Mouse (Mus musculus) regulatory T cell (primary cell): ENCODE results near the gene Olfr671.
"Not testable (repeated sequence)": the region's sequence is repeated elsewhere in the genome, so short reads cannot be mapped to it uniquely, and the experiment has no call there.

Experiments
- in situ Hi-C: fragments of 300-600 bp; cut with MboI, MseI; formaldehyde crosslinking; loops from one replicate; pipeline ENCODE4 v1.15.1; 2025; ENCODE audit warnings: high pct_unique_total_duplicates

Olfr671 gene

DNA sequence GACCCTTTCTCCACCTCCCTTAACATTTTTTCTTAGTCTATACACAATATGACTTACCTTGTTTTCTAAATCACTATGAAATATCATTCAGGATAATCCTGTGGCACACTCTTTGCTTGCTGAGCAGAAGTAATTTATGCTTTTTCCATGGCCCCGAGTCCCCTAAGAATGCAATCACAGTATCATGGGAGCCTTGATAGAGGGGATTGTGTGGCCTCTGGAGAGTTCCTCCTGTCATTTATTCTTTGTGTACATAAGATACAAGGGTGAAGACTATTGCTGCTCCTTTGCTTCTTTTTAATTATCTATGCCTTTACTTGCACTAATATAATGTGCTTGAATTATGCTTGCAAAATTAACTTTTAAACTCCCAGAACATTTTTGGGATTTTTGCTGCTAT is at the start of gene Olfr671:
Gene Olfr671 (minus strand): TSS at position 101 of the 400 bp plus-strand sequence.
- in situ Hi-C loops: no loop called here

DNA sequence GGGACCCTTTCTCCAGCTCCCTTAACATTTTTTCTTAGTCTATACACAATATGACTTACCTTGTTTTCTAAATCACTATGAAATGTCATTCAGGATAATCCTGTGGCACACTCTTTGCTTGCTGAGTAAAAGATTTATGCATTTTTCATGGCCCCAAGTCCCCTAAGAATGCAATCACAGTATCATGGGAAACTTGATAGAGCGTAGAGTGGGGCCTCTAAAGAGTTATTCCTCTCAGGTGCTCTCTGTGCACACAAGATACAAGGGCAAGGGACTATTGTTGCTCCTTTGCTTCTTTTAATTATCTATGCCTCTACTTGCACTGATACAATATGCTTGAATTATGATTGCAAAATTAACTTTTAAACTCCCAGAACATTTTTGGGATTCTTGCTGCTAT is 49.4 kb upstream of the Olfr671 start, which contains the start of gene Olfr675:
Gene Olfr675 (minus strand): TSS at position 101 of the 400 bp plus-strand sequence.
- in situ Hi-C loops: no loop called here

DNA sequence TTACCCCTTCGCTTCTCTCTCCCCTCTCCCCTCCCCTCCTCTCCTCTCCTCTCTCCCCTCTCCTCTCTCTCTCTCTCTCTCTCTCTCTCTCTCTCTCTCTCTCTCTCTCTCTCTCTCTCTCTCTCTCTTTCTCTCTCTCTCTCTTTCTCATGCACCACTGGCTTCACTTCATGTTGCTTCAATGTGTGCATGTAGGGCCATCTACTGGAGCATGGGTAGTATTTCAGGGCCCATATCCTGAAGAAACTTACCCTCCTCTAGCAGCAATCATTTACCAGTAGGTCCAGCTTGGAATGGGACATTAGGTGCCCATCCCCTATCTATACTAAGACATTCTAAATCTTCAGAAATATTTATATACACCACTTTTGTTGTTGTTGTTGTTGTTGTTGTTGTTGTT is 43.6 kb upstream of the Olfr671 start:
- in situ Hi-C loops: no loop called here

DNA sequence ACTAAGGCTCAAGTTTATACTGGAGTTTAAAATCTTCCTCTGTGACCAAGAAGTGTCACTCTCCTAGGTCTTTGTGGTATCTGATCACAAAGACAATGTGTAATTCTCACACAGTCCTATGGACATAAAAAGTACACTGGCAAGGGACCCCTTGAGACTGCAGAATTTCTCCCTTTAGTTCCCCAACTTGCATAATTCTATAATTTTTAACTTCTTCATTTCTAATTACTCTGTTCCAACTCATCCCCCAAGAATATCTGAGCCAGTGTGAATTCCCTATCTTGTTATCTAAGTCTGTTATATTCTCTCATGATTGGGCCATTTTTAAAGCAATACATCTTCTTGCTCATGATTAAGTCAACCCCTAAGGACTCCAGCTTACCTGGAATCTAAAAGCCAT is 23.0 kb upstream of the Olfr671 start, which contains the start of gene Olfr672:
Gene Olfr672 (minus strand): TSS at position 101 of the 400 bp plus-strand sequence.
- in situ Hi-C loops: no loop called here

DNA sequence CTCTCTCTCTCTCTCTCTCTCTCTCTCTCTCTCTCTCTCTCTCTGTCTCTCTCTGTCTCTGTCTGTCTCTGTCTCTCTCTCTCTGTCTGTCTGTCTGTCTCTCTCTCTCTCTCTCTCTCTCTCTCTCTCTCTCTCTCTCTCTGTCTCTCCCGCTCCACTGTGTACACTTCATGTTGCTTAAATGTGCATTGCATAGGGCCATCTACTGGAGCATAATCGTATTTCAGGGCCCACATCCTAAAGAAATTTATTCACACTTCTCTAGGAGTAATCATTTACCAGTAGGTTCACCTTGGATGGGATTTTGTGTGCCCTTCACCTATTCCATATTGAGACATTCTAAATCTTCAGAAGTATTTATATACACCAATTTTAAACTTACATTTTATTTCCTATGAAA is 6.4 kb downstream of the Olfr671 start:
- in situ Hi-C loops: not testable (repeated sequence)

DNA sequence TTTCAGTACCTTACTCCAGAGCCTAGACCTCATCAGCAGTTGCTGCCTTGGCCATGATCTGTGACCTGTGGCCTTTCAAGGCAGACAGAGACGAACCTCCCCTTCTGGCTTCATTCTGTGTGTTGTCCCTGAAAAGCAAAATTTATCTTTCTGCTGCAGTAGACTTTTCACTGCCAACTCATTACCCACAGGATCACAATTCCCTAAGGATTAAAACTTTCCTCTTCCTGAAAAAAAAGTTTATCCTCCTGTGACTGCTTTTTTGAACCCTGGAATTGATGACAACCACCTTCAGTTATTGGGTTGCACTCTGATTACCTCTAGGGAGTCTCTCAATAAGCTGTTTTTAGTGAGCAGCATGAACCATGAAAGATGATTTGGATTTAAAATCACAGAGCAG is 16.4 kb downstream of the Olfr671 start, which contains the start of gene Olfr670:
Gene Olfr670 (minus strand): TSS at position 101 of the 400 bp plus-strand sequence.
- in situ Hi-C loops: no loop called here

DNA sequence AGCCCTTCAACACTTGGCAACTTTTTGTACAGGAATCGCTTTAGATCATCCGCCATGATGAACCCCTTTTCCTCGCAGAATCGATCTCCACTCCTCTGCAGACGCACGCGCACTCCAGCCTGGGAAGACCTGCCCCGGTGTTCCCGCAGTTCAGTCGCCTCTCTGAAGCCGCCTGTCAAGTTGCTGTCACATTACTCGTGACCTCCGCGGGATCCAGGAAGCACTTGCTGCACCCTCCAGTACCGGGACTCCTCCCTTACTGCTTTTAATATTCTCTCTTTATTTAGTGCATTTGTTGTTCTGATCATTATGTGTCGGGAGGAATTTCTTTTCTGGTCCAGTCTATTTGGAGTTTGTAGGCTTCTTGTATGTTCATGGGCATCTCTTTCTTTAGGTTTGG is 28.7 kb downstream of the Olfr671 start:
- in situ Hi-C loops: not testable (repeated sequence)

DNA sequence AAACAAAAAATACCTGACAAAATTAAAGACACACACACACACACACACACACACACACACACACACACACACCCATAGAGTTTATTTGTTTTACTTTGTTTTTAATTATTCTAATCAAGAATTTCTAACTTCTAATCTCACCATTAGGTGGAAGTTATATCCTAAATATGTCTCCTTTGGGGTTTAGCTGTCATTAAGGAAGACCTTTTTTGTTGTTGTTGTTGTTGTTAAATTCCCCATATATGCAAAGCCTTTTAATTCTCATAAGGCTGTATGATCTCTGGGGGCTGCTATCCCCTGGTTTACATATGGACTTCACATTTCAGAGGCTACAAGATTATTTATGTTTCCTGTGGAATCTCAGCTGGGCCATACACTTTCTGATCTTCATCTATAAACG is 45.0 kb downstream of the Olfr671 start, which contains the start of gene Olfr669:
Gene Olfr669 (plus strand): TSS at position 301 of the 400 bp plus-strand sequence.
- in situ Hi-C loops: no loop called here

DNA sequence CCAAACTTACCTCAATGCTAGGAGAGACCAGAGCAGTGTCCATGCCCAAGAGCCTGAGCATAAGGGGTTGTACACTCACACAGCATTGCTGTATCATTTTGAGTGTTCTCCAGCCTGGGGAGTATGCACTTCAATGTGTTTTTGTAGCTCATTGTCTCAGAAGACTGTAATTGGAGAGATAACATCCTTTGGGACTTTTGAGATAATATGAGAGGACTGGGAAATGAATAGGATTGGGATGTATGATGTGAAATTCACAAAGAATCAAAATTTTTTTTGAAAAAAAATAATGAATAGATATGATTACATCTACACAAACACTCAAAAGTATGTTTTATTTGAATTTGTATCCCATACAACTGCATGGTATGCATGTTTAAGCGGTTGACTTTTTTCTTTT is 51.0 kb downstream of the Olfr671 start, which contains the start of gene Olfr668:
Gene Olfr668 (minus strand): TSS at position 101 of the 400 bp plus-strand sequence.
- in situ Hi-C loops: no loop called here
